Mouse (Mus musculus) granulocyte monocyte progenitor cell, adult 5-6 weeks (primary cell): Measurements from ENCODE around the gene 4931422A03Rik. TPM values are rescaled to one million over a fixed set of nuclear protein-coding genes. Genes with fewer than 3 reads are reported as not detected.

Experiments used
- ATAC-seq: replicated peaks from 2 replicates; pipeline ENCODE4 v1.8.0; 2016; ENCODE audit warnings: mild to moderate bottlenecking, moderate TSS enrichment, inconsistent platforms; ENCODE audit not compliant: poor library complexity, severe bottlenecking
- total RNA-seq, 2 experiments: library from RNA; stranded (forward) in 1 of 2; stranded (reverse) in 1 of 2; fragments of 200-712, 200-1000 nt in 1 of 2; fragments of >200 nt in 1 of 2; fragmentation: Nextera tagmentation in 1 of 2; gene quantifications; 2 replicates each; pipeline ENCODE4 v1.2.3; 2014 to 2017

The 4931422A03Rik gene
- total RNA-seq, 2 experiments from 2014 or later: 0.98 TPM; not detected in 1

GRCm38 (mm10) chr2:103941085-103941484, 87.1 kb downstream of the 4931422A03Rik start:
- ATAC-seq: no peak

DNA sequence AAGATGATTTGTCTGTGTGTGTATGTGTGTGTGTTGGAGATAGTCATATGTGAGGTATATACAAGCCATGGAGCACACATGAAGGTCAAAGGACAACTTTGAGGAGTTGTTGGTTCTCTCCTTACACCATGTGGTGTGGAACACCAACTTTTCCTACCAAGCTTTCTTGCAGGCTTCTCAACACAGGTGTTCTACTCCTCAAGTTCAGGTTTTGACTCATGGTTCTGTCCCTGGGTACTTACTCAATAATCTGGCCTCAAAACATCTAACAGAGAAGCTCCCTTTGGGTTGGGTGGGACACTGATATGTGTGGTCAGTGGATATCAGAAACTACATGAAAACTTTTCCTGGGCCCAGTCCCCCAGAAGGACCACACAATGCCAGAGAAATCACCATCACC, 89.2 kb downstream of the 4931422A03Rik start:
- no peak for ATAC-seq

DNA sequence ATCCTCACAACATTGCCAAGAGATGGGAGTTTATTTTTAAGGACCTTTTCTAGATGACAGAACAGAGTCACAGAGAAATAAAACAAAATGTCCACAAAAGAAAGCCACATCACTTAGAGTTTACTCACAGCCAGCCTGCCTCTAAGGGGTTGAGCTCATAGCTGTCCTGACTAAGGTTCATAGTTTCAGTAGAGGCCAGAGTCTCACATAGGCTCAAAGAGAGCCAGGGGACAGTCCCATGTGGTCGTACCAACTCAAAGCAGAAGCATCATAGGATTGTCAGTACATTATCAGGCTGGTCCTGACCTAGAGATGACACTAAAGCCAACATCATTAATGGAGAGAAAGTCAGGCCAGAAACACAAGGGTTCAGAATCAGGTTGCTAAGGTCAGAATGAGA, 89.6 kb downstream of the 4931422A03Rik start:
- no peak for ATAC-seq

DNA sequence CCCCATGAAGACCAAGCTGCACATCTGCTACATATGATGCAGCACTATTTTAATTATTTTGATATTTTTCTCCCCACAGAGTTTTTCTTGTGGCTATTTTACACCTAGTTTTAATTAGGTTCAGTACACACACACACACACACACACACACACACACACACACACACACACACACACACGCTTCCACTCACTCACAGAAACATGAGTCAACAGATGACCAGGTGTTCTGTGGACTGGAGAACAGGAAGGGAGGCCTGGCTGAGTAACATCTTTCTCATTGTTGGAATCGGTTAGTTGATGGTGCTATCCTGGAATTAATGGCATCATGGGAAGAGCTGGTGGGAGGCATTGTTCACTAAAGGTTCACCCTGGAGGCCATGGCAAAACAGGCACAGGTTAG, 90.5 kb downstream of the 4931422A03Rik start:
- ATAC-seq: no peak

- no peak for ATAC-seq
Observed at GRCm38 (mm10) chr2:103936666-103937065, 91.5 kb downstream of the 4931422A03Rik start.

DNA sequence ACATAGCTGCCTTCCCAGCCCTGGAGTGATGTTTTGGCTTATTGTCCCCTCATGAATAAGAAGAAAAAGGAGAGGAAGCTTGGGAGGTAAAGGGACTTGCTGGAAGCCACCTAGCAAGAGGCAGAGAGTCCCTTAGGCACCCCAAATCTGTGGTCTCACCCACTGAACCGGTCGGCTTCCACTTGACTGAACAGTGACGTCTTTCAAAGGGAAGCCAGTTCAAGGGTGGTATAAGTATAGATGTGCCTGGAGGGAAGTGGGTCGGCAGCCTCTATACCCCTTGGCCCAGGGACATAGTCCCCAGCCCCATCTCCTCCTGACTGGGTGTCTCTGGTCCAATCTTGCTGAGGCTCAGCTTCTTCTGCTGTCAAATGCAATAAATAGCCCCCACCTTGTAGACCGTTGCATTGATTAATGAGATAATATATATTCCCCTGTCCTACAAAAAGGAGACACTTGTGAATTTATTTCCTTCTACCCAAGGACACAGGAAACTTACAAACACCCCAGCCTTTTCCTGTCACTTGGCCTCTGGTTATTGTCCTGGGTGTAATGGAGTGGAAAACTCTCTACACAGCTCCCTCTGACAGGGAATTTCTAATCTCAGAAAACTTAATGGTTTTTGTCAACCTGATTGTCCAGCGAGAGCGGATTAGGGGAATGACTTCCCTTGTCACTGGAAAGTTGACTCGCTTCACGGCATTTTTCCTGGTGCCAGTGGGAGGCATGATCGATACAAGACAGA, 92.3 kb downstream of the 4931422A03Rik start:
- no peak for ATAC-seq

- peak; percentile 51 for ATAC-seq
Observed at GRCm38 (mm10) chr2:103934670-103935069, 93.5 kb downstream of the 4931422A03Rik start.

GRCm38 (mm10) chr2:103934270-103934669, 93.9 kb downstream of the 4931422A03Rik start:
- peak; percentile 66 for ATAC-seq

GRCm38 (mm10) chr2:103932480-103932879, 95.7 kb downstream of the 4931422A03Rik start:
- ATAC-seq: peak; percentile 29; the same call in 1 of the 2 replicates

GRCm38 (mm10) chr2:103932025-103932424, 96.1 kb downstream of the 4931422A03Rik start:
- ATAC-seq: no peak

- ATAC-seq: no peak
Observed at GRCm38 (mm10) chr2:103931511-103931911, 96.7 kb downstream of the 4931422A03Rik start.

DNA sequence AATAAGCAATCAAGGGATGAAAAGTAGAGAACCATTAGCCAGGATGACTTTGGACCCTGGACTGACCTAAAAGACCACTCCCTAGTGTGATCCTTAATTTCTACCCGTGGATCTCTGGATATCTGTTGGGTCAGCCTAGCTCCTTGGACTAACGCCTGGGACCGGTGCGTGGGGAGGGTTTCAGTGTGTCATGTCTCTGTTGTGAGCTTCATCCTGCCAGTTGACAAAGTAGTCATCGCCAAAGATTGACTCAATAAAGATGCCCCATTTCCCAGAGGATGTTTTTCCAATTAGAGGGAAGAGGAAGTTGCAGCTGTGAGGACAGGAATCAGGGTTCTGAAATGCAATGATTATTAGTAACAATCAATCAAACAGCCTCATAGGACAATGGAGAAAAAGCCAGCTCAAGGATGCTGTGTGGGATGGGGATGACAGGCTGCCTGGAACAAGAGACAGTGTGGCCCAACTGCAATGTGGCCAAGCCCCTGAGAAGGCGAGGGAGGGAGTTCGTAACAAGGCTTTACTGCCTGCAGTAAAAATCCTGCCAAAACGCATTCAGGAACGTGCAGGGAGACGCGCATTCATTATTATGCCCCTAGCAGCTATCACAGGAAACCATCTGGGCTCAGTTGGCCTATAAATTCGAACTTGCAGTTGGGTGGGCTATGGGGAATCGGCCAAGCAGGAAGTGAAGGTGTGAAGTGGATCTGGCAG, 97.7 kb downstream of the 4931422A03Rik start:
- peak; percentile 0; the same call in 1 of the 2 replicates for ATAC-seq

DNA sequence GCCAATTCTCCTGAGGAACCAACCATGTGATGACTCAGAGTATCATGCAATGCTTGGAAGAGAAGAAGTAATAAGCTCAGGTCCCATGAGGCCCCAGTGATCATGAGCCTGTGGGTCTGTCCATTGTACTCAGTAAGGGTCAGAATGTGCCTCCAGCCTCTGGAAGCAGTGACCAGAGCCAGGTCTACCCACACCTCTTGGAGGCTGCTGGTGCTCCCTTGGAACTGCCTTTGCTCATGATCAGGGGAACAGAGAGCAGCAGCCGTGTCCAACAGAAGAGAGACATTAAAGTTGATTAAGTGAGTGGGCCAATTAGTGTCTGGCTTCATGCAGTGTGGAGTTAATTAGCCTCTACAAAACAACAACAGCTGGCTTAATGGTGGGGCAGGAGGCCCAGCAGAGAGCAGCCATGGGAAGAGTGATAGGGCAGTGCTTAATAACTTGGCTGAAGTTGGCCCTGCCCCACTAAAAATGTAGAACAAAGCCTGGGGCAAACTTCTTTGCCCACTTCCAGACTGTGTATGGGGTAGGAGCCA, 100.5 kb downstream of the 4931422A03Rik start:
- ATAC-seq: no peak

- ATAC-seq: no peak
Observed at GRCm38 (mm10) chr2:103926586-103927113, 101.5 kb downstream of the 4931422A03Rik start.

GRCm38 (mm10) chr2:103919488-103919887, 108.7 kb downstream of the 4931422A03Rik start:
- ATAC-seq: peak; percentile 46

DNA sequence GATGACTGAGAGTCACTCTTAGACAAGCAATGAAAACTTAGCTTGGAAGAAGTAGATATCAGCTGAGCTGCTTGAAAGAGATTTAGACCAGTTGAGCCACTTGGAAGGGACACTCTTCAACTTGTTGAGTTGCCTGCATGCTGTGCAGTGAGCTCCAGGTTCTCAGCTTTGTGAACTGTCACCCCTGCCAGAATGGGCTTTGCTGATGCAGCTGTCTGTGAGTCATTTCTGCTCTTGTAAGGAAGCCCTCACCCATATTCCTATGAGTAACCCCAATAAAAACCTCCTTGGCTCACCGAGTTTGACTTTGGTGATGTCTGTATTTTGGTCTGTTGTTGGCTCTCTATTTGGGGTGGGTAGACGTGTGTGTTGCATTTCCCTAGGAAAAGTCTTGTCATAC, 109.8 kb downstream of the 4931422A03Rik start:
- ATAC-seq: no peak

DNA sequence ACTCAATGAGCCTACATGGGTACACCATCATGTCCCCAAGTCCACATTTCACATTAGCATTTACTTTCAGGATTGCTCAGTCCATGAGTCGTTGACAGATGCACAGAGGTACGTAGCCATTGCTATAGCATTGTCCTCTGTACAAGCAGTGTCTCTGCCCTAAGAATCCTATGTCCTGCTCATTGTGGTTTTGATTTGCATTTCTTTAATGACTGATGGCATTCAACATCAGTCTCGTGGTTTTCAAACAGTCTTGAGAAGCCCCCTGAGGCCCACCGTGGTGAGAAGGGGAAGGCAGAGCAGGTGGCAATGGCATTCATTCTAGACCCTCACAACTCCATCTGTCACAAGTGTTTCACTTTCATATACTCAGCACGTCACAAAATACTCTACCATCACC, 110.8 kb downstream of the 4931422A03Rik start:
- ATAC-seq: no peak
